ENCODE assay signal across 27 mouse cellular contexts in the genomic region with DNA sequence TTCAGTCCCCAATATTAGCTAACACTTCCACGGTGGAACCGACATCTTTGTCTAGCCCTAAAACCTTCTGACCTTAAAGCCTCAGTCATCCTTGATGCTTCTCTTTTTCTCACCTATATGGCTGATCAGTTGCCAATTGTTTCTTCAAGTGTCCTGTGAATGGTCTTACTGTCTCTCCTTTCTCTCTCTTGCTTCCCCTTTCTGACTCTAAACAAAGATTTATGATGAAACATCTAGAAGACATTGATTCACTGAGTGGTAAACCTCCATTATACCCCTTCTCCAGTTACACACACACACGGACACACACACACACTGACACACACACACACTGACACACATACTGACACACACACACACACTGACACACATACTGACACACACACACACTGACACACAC. TPM values are rescaled to one million over a fixed set of nuclear protein-coding genes. Genes with fewer than 3 reads are reported as not detected.
"Had no signal": no experiment of that assay in that cellular context is flagged by ENCODE, and none has a peak within 500 bp of the region (broad histone marks: within the 10 kb centered on the region; RNA-seq: fewer than 3 reads in every experiment).

No protein-coding gene starts in this region.

- H3K4me1 ChIP-seq: limb, embryonic 10.5 days; midbrain, embryonic 13.5 days had no signal

- H3K27me3 ChIP-seq: limb, embryonic 13.5 days; liver, embryonic 12.5 days; liver, embryonic 15.5 days; lung, embryonic 15.5 days; midbrain, embryonic 13.5 days had no signal

- H3K4me2 ChIP-seq: limb, embryonic 13.5 days; liver, embryonic 12.5 days; liver, embryonic 15.5 days; lung, embryonic 15.5 days; midbrain, embryonic 13.5 days had no signal

- ATAC-seq: intestine, embryonic 16.5 days; liver, embryonic 12.5 days; midbrain, embryonic 13.5 days; midbrain, embryonic 16.5 days had no signal

- H3K27ac ChIP-seq: limb, embryonic 10.5 days; liver, embryonic 12.5 days; liver, embryonic 15.5 days; lung, embryonic 15.5 days; midbrain, embryonic 13.5 days; stomach, postnatal 0 days had no signal

- H3K9me3 ChIP-seq: limb, embryonic 10.5 days; limb, embryonic 13.5 days; liver, embryonic 12.5 days; liver, embryonic 15.5 days; lung, embryonic 15.5 days; midbrain, embryonic 13.5 days had no signal

- H3K4me3 ChIP-seq: limb, embryonic 10.5 days; limb, embryonic 13.5 days; liver, embryonic 12.5 days; liver, embryonic 15.5 days; lung, embryonic 15.5 days; midbrain, embryonic 13.5 days had no signal

- DNase-seq: kidney, adult 18-20 months; kidney, adult 9 months; kidney, postnatal 14 days; kidney, postnatal 4 days; liver; lung, adult 18-20 months; lung, postnatal 10 days; lung, postnatal 36 days; right cerebral cortex, postnatal 25 days; thymus, adult 2 months; thymus, postnatal 14 days; thymus, postnatal 4 days had no signal

- H3K9ac ChIP-seq: limb, embryonic 13.5 days; liver, embryonic 12.5 days; liver, embryonic 15.5 days; lung, embryonic 15.5 days; midbrain, embryonic 13.5 days had no signal

- H3K36me3 ChIP-seq: limb, embryonic 10.5 days; limb, embryonic 13.5 days; liver, embryonic 12.5 days; liver, embryonic 15.5 days; lung, embryonic 15.5 days; midbrain, embryonic 13.5 days had no signal

RNA-seq across cellular contexts. Expression of a gene that starts 3.8 kb away (rescaled TPM):
- total RNA-seq: layer of hippocampus, adult 18-20 months; layer of hippocampus, postnatal 14 days had no signal
- polyA plus RNA-seq: kidney, embryonic 16.5 days; limb, embryonic 10.5 days; limb, embryonic 13.5 days; liver, embryonic 15.5 days; midbrain, embryonic 16.5 days; neural tube, embryonic 11.5 days; neural tube, embryonic 14.5 days; stomach, embryonic 14.5 days had no signal
